Mouse (Mus musculus) Patski (cell line): ENCODE results near the gene Rasl2-9. TPM values are rescaled to one million over a fixed set of nuclear protein-coding genes. Genes with fewer than 3 reads are reported as not detected.
"Not testable (repeated sequence)": the region's sequence is repeated elsewhere in the genome, so short reads cannot be mapped to it uniquely, and the experiment has no call there.

Experiments
- ATAC-seq: fragments of 100-300 bp; one replicate; pipeline ENCODE4 v1.8.0; 2021
- CTCF ChIA-PET: fragments of 350-600 bp; sonication (Branson Sonifier 250); formaldehyde crosslinking; loops from one replicate; lab custom pipeline; 2022; ENCODE audit warnings: inconsistent platforms; lab: Charles Lee
- POLR2A ChIA-PET: fragments of 350-600 bp; sonication (Branson Sonifier 250); formaldehyde crosslinking; loops from one replicate; lab custom pipeline; 2022; ENCODE audit warnings: antibody characterized with exemption, inconsistent platforms; lab: Charles Lee
- DNase-seq: peaks from one replicate; pipeline ENCODE4 v3.0.0-alpha.2; 2011; ENCODE audit warnings: low read depth, low spot score
- H3K27me3 ChIP-seq: fragments of 371-371 bp; one replicate; pipeline ENCODE4 v1.5.1; 2021
- CTCF ChIP-seq: fragments of 100-300 bp; IDR thresholded peaks from one replicate; pipeline ENCODE4 v1.5.1; 2021
- in situ Hi-C: fragments of 300-500 bp; cut with MboI; formaldehyde crosslinking; loops from 3 replicates; pipeline ENCODE4 v1.11.1; 2018; ENCODE audit warnings: low pct_unique_long_range_greater_than_20kb, mixed read lengths
- polyA plus RNA-seq: library from polyadenylated mRNA; unstranded; gene quantifications from one replicate; pipeline ENCODE4 v1.2.3, GENCODE M21; 2021

Gene Rasl2-9
- polyA plus RNA-seq = 0.05 TPM

DNA sequence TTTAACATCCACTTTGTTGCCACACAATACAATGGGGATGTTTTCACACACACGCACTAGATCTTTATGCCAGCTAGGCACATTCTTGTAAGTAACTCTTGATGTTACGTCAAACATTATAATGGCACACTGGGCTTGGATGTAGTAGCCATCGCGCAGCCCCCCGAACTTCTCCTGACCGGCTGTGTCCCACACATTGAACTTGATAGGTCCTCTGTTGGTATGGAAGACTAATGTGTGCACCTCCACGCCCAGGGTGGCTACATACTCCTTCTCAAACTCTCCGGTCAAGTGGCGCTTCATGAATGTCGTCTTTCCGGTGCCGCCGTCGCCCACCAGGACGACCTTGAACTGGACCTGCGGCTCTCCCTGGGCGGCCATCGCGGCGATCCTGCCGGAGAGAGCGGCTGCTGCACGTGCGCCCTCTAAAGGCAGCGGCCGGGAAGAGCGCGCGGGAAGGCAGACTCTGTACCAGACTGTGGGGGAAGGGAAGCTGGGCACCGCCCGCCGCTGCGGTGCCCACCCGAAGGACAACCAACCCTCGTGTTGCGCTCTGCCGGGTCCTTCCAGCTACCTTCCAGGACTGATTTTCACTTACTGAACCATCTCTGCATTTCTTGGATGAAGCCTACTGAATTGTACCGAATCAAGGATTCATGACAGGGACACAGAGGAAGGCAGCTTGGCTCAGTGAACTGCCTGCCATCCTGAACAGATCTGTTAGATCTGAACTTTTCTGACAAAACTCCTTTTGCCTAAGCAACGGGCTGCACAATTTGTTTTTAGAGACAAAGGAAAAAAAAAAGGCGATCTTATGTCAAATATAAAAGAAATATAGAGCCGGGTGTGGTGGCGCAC, at the start of gene Rasl2-9:
Rasl2-9 (minus strand) TSS at position 402 of the 858 bp plus-strand sequence.
- POLR2A ChIA-PET = no interaction called here

DNA sequence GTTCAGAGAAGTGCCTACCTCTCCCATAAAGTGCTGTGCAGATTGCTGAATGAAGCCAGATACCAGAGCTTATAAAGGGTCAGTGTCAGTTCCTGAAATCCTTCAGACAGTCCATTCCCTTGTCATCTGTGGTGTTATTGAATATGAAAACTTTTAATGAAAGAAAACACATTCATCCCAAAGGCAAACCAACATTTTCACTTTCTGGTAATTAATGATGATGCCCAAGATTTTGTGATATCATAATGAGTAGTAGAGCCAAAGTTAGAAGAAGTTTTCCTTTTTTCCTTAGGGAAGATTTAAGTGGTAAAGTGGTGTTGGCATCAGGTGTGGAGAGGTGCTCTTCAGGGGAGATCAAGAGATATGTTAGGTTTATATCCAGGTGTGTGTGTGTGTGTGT, 23.8 kb upstream of the Rasl2-9 start, which contains the start of gene Vmn1r55:
Vmn1r55 (minus strand) TSS at position 101 of the 400 bp plus-strand sequence.
- in situ Hi-C loops, POLR2A ChIA-PET, CTCF ChIA-PET, DNase-seq, H3K27me3 ChIP-seq, ATAC-seq: not testable (repeated sequence)

More for the DNA sequence above, at the start of gene Rasl2-9:
- peaks cover 13% of the 10 kb centered on the region for H3K27me3 ChIP-seq
- CTCF ChIA-PET = no interaction called here
- ATAC-seq (no peak), DNase-seq (no peak)
- in situ Hi-C loops = no loop called here
- peak; percentile 76 for TF ChIP-seq CTCF

DNA sequence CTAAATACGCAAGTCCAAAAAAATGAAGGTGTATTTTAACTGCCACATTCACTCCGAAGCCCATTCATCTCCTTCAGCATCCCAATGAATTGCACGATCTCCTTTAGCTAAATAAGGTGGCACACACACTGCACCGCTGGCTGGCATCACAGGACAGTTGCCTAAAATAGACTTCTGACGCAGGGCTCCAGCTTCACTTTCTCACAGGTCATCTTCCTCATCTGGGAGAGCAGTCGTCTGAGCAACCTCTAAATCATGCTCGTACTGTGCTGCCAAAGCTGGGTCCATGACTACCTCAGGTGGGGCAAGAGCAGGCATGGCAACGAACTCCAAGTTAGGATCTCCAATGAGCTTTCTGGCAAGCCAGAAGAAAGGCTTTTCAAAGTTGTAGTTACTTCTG, 672 bp downstream of the Rasl2-9 start:
- in situ Hi-C loops = no loop called here
- ATAC-seq (no peak), DNase-seq (no peak)
- no peak for TF ChIP-seq CTCF
- peaks cover 13% of the 10 kb centered on the region for H3K27me3 ChIP-seq
- ChIA-PET CTCF (no interaction called here), POLR2A (no interaction called here)

DNA sequence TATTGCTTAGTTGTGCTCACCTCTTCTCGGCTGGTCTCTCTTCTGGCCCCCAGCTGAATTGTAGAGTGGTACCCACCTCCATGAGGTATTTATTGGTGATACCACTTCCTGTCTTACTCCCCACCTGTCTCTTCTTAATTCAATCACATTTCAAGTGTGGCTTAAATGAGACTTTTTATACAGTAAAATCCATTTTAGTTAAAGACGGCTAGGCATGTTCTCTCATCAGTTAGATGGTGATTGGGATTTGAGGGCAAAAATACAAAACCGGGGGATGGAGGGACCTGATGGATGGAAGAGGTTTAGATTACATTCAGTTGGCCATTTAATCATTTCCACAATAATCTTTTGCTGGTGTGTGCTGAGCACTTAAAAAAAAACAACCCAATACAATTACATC, 8.9 kb downstream of the Rasl2-9 start, which contains the start of gene Rfpl4:
Rfpl4 (minus strand) TSS at position 101 of the 400 bp plus-strand sequence.
- peaks cover 9% of the 10 kb centered on the region for H3K27me3 ChIP-seq
- POLR2A ChIA-PET = no interaction called here
- TF ChIP-seq CTCF = no peak
- in situ Hi-C loops = no loop called here
- ATAC-seq = no peak
- DNase-seq = no peak
- CTCF ChIA-PET = interaction anchor here (1.4 kb wide), 1 partner anchor 13 kb away, joined by 3 read pairs; no protein-coding TSS in a partner anchor

DNA sequence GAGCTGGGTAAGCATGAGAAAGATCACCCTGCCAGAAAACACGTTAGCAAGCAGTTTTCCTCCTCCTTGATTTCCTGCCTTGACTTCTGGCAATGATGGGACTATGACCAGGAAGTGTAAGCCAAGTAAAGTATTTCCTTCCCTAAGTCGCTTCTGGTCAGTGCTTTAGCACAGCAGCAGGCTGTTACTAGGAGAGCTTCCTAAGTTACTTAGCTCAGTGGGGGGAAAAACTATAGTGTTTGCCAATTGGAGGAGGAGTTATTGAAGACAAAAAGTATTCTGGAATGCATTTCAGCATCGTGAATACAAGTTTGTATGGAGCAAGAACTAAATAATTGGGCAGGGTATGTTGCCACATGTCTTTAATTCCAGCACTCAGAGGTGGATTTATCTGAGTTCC, 13.0 kb downstream of the Rasl2-9 start:
- ATAC-seq = no peak
- H3K27me3 ChIP-seq = no peaks in the 10 kb centered on the region
- ChIA-PET CTCF (no interaction called here), POLR2A (interaction anchor here (0.6 kb wide), 1 partner anchor 11 kb away, joined by 3 read pairs; no protein-coding TSS in a partner anchor)
- TF ChIP-seq CTCF = no peak
- in situ Hi-C loops = no loop called here
- DNase-seq = no peak

DNA sequence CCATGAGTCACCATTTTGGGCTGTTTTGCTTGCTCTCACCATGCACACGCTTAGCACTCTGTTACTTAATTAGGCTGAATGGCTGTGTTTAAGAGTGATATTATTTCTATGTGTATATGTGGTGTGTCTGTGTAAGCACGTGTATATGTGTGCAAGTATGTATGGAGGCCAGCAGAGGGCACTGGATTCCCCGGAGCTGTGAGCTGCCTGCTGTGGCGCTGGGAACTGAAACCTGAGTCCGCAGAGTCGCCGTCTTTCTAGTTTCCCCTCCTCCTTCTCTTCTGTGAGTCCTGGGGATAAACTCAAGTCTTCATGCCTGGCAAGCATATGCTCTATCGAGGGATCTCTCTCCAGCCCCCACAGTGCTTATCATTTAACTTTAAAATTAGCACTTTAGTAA, 16.4 kb downstream of the Rasl2-9 start:
- H3K27me3 ChIP-seq = no peaks in the 10 kb centered on the region
- ATAC-seq (no peak), DNase-seq (no peak)
- ChIA-PET POLR2A (interaction anchor here (0.5 kb wide), 1 partner anchor 226 kb away, joined by 3 read pairs; no protein-coding TSS in a partner anchor), CTCF (no interaction called here)
- TF ChIP-seq CTCF = no peak
- in situ Hi-C loops = no loop called here

DNA sequence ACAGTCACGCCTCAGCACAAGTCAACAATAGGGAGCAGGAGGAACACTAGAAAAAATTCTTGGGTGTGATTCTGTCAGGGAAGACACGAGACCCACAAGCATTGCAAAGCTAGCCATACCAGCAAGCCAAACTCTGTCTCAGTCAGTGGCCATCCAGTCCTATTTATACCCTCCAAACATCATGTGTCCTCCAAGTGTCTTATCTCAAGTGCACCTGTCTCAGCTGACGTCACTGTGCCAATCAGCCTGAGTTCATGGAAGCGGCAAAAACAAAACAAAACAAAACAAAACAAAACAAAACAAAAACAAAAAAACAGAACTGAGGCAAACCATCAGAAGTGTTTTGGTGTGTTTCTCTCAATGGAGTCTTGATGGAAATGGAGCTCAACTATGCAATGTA, 17.5 kb downstream of the Rasl2-9 start:
- DNase-seq (no peak), ATAC-seq (no peak)
- H3K27me3 ChIP-seq = no peaks in the 10 kb centered on the region
- POLR2A ChIA-PET = no interaction called here
- in situ Hi-C loops = no loop called here
- no peak for TF ChIP-seq CTCF
- CTCF ChIA-PET = no interaction called here

DNA sequence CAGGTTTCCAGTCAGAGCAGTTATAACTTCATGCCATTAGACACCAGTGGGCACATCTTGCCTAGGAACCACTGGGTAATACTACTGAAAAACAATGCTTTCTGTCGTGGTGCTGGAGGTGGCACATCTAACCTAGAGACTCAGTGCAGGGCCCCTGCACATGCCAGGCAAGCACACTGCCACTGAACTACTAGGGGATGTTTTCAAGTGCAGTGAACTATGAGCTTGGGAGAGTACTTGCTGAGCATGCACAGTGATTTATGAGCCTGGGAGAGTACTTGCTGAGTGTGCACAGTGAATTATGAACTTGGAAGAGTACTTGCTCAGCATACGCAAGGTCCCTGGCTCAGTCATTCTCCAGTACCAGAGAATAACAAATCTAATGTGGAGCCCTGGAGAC, 23.2 kb downstream of the Rasl2-9 start:
- in situ Hi-C loops = no loop called here
- TF ChIP-seq CTCF = no peak
- DNase-seq (no peak), ATAC-seq (no peak)
- CTCF ChIA-PET = no interaction called here
- H3K27me3 ChIP-seq = no peaks in the 10 kb centered on the region
- POLR2A ChIA-PET = no interaction called here

DNA sequence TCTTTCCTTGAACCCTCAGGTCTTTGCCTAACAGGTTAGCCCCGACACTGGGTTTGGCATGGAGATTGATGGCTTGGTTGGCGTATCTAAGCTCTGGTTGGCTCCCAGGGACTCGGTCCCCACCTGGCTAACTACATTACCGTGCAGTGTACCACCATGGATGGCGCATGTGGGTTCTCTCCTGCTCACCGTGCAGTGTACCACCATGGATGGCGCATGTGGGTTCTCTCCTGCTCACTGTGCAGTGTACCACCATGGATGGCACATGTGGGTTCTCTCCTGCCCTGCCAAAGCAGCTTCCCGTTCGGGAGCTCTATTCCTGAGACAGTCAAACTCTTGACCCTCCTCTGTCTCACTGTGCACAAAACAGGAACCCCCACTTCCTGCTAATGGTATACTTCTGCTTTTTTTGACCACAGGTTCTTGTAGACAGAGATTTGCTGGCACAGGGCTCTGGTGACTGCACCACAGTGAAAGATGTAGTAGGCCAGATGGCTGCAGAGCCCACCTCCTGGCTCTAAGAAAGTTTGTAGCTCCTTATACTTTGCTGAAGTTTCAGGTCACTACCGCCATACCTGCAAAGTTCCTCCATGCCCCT, 24.6 kb downstream of the Rasl2-9 start:
- DNase-seq = no peak
- ChIA-PET CTCF (no interaction called here), POLR2A (interaction anchor here (0.6 kb wide), 1 partner anchor 12 kb away, joined by 3 read pairs; no protein-coding TSS in a partner anchor)
- H3K27me3 ChIP-seq = no peaks in the 10 kb centered on the region
- TF ChIP-seq CTCF = no peak
- no peak for ATAC-seq
- in situ Hi-C loops = no loop called here

DNA sequence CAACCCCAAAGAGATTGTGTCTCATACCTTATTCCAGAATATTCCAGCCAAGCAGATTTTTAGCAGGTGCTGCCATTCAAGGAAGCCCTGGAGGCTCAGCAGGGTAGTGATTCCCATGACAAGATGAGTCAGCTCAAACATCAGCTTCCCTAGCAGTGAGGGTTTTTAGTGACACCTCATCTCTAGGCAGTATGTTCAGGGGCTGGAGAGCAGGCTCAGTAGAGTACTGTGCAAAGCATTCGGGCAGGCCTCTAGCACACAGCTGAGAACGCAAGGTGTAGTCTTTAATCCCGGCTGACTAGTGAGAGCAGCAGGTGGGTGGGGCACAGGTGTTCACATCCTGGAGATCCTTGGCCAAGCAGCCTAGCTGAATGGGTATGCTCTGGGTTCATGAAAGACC, 26.0 kb downstream of the Rasl2-9 start:
- DNase-seq = no peak
- ATAC-seq = no peak
- in situ Hi-C loops = loop anchor here (25.0 kb wide), 1 partner anchor 937 kb away; the partner anchor contains the start of genes Cdc42ep5 and Leng9

DNA sequence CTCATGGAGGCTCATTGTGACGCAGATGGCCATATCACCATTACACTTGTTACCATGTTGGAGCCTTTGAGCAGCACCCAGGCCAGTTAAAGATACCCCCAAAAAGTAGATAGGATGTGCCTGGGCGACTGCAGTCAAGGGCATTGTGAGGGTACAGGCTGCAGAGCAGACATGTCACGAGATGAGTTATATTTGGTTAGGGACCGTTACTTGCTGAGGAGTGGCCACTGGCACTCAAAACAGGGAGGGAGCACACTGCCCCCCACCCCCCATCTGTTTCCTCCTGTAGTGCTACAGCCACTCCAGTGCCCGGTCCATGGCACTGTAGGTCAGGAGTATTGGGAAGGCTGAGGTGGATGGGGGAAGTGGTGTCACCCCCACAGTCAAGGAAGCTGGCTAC, 27.0 kb downstream of the Rasl2-9 start:
- no peak for TF ChIP-seq CTCF
- CTCF ChIA-PET = no interaction called here
- POLR2A ChIA-PET = no interaction called here
- in situ Hi-C loops = loop anchor here (25.0 kb wide), 1 partner anchor 936 kb away; the partner anchor contains the start of genes Cdc42ep5 and Leng9
- no peaks in the 10 kb centered on the region for H3K27me3 ChIP-seq
- DNase-seq = no peak
- no peak for ATAC-seq

More for the DNA sequence above, 26.0 kb downstream of the Rasl2-9 start:
- ChIA-PET POLR2A (no interaction called here), CTCF (no interaction called here)
- no peak for TF ChIP-seq CTCF
- no peaks in the 10 kb centered on the region for H3K27me3 ChIP-seq
